Mouse (Mus musculus) B cell, adult 2 months (primary cell): ENCODE data around the gene Fgfr2.

ENCODE experiments used
- DNase-seq, 2 experiments: peaks; one replicate each; pipeline ENCODE4 v3.0.0; 2022

Gene Fgfr2

GRCm38 (mm10) chr7:130709372-130710274 lies 2413.5 kb downstream of the Fgfr2 start:
- DNase-seq: no peak

- DNase-seq: no peak
Measured at GRCm38 (mm10) chr7:130708940-130709339, 2414.2 kb downstream of the Fgfr2 start.

- no peak for DNase-seq
Measured at GRCm38 (mm10) chr7:130705230-130705629, 2417.9 kb downstream of the Fgfr2 start.

GRCm38 (mm10) chr7:130701336-130701735 lies 2421.8 kb downstream of the Fgfr2 start:
- DNase-seq: no peak

GRCm38 (mm10) chr7:130698480-130698879 lies 2424.7 kb downstream of the Fgfr2 start:
- no peak for DNase-seq

- no peak for DNase-seq
Measured at GRCm38 (mm10) chr7:130696347-130697234, 2426.6 kb downstream of the Fgfr2 start.

- DNase-seq: peak; percentile 14 to 16
Measured at GRCm38 (mm10) chr7:130695669-130696338, 2427.3 kb downstream of the Fgfr2 start.

- DNase-seq: no peak
Measured at GRCm38 (mm10) chr7:130693800-130694193, 2429.4 kb downstream of the Fgfr2 start.

GRCm38 (mm10) chr7:130692943-130693799 lies 2430.0 kb downstream of the Fgfr2 start:
- DNase-seq: no peak

- DNase-seq: peak in 1 of 2 experiments; percentile 11
Measured at GRCm38 (mm10) chr7:130692392-130692942, 2430.7 kb downstream of the Fgfr2 start.

- no peak for DNase-seq
Measured at GRCm38 (mm10) chr7:130691931-130692330, 2431.2 kb downstream of the Fgfr2 start.

- no peak for DNase-seq
Measured at GRCm38 (mm10) chr7:130690869-130691268, 2432.3 kb downstream of the Fgfr2 start.

- DNase-seq: no peak
Measured at GRCm38 (mm10) chr7:130688601-130689000, 2434.5 kb downstream of the Fgfr2 start.

- DNase-seq: no peak
Measured at GRCm38 (mm10) chr7:130681798-130682197, 2441.4 kb downstream of the Fgfr2 start.

- no peak for DNase-seq
Measured at GRCm38 (mm10) chr7:130678414-130678813, 2444.7 kb downstream of the Fgfr2 start.

- DNase-seq: no peak
Measured at GRCm38 (mm10) chr7:130677541-130678274, 2445.4 kb downstream of the Fgfr2 start.

- no peak for DNase-seq
Measured at GRCm38 (mm10) chr7:130676885-130677540, 2446.1 kb downstream of the Fgfr2 start.

GRCm38 (mm10) chr7:130674526-130674925 lies 2448.6 kb downstream of the Fgfr2 start:
- DNase-seq: no peak

GRCm38 (mm10) chr7:130673169-130674033 lies 2449.7 kb downstream of the Fgfr2 start:
- peak in 1 of 2 experiments; percentile 4 for DNase-seq
